Mouse (Mus musculus): ENCODE data around the gene Aicda. TPM values are rescaled to one million over a fixed set of nuclear protein-coding genes. Genes with fewer than 3 reads are reported as not detected.

The Aicda gene
- polyA plus RNA-seq, 1 experiment from 2014 or later, result 0.20 TPM

GRCm38 (mm10) chr6:122591027-122591758 lies 37.6 kb downstream of the Aicda start:
- H3K9ac ChIP-seq (replicated peaks; ENCODE audit: low read depth, low read length), result no peak overlapping the region

GRCm38 (mm10) chr6:122592905-122593304 lies 39.3 kb downstream of the Aicda start:
- H3K4me3 ChIP-seq (replicated peaks; ENCODE audit: low read length), result no peak overlapping the region
- 87% methylated on average over 2 of the region's 2 CpGs for WGBS

More at GRCm38 (mm10) chr6:122591027-122591758, 37.6 kb downstream of the Aicda start:
- Histone ChIP-seq H3K4me3 (replicated peaks; ENCODE audit: low read length) (no peak overlapping the region), H3K4me1 (replicated peaks; ENCODE audit: control insufficient read depth, insufficient read depth, low read length) (no peaks in the 10 kb centered on the region), H3K9me3 (ENCODE audit: control insufficient read depth, low read length) (no peaks in the 10 kb centered on the region), H3K27me3 (replicated peaks; ENCODE audit: control insufficient read depth, insufficient read depth, low read length) (no peaks in the 10 kb centered on the region), H3K36me3 (ENCODE audit: control insufficient read depth, insufficient read depth) (no peaks in the 10 kb centered on the region), H3K27ac (ENCODE audit: low read length) (no peak overlapping the region), H3K4me2 (ENCODE audit: low read length) (no peak overlapping the region)
- 90% methylated on average over 13 of the region's 13 CpGs for WGBS
- ATAC-seq, result no peak

GRCm38 (mm10) chr6:122595637-122596036 lies 42.0 kb downstream of the Aicda start:
- Histone ChIP-seq H3K27ac (ENCODE audit: low read length) (no peak overlapping the region), H3K4me3 (replicated peaks; ENCODE audit: low read length) (no peak overlapping the region), H3K4me1 (replicated peaks; ENCODE audit: control insufficient read depth, insufficient read depth, low read length) (no peaks in the 10 kb centered on the region), H3K36me3 (ENCODE audit: control insufficient read depth, insufficient read depth) (no peaks in the 10 kb centered on the region), H3K27me3 (replicated peaks; ENCODE audit: control insufficient read depth, insufficient read depth, low read length) (no peaks in the 10 kb centered on the region), H3K9ac (replicated peaks; ENCODE audit: low read depth, low read length) (no peak overlapping the region), H3K9me3 (ENCODE audit: control insufficient read depth, low read length) (no peaks in the 10 kb centered on the region), H3K4me2 (ENCODE audit: low read length) (no peak overlapping the region)
- WGBS, result 31% methylated on average over 7 of the region's 7 CpGs
- ATAC-seq, result peak; percentile 59; the same call in 1 of the 2 replicates

More at GRCm38 (mm10) chr6:122592905-122593304, 39.3 kb downstream of the Aicda start:
- Histone ChIP-seq H3K4me1 (replicated peaks; ENCODE audit: control insufficient read depth, insufficient read depth, low read length) (no peaks in the 10 kb centered on the region), H3K9ac (replicated peaks; ENCODE audit: low read depth, low read length) (no peak overlapping the region), H3K4me2 (ENCODE audit: low read length) (no peak overlapping the region), H3K27ac (ENCODE audit: low read length) (no peak overlapping the region), H3K9me3 (ENCODE audit: control insufficient read depth, low read length) (no peaks in the 10 kb centered on the region), H3K27me3 (replicated peaks; ENCODE audit: control insufficient read depth, insufficient read depth, low read length) (no peaks in the 10 kb centered on the region), H3K36me3 (ENCODE audit: control insufficient read depth, insufficient read depth) (no peaks in the 10 kb centered on the region)
- ATAC-seq, result no peak

- no peaks in the 10 kb centered on the region for H3K27me3 ChIP-seq (replicated peaks; ENCODE audit: control insufficient read depth, insufficient read depth, low read length)
- no peak overlapping the region for H3K27ac ChIP-seq (ENCODE audit: low read length)
- no peaks in the 10 kb centered on the region for H3K4me1 ChIP-seq (replicated peaks; ENCODE audit: control insufficient read depth, insufficient read depth, low read length)
- WGBS, result 94% methylated on average over 7 of the region's 7 CpGs
- H3K9me3 ChIP-seq (ENCODE audit: control insufficient read depth, low read length), result no peaks in the 10 kb centered on the region
- no peaks in the 10 kb centered on the region for H3K36me3 ChIP-seq (ENCODE audit: control insufficient read depth, insufficient read depth)
- no peak for ATAC-seq
- H3K9ac ChIP-seq (replicated peaks; ENCODE audit: low read depth, low read length), result no peak overlapping the region
- H3K4me2 ChIP-seq (ENCODE audit: low read length), result no peak overlapping the region
- H3K4me3 ChIP-seq (replicated peaks; ENCODE audit: low read length), result no peak overlapping the region
Measured at GRCm38 (mm10) chr6:122596608-122597007, 43.0 kb downstream of the Aicda start.

- H3K4me2 ChIP-seq (ENCODE audit: low read length), result no peak overlapping the region
- H3K4me3 ChIP-seq (replicated peaks; ENCODE audit: low read length), result no peak overlapping the region
- H3K27ac ChIP-seq (ENCODE audit: low read length), result no peak overlapping the region
- no peak for ATAC-seq
- H3K36me3 ChIP-seq (ENCODE audit: control insufficient read depth, insufficient read depth), result no peaks in the 10 kb centered on the region
- peaks cover 6% of the 10 kb centered on the region; the same call in 1 of the 2 replicates for H3K4me1 ChIP-seq (replicated peaks; ENCODE audit: control insufficient read depth, insufficient read depth, low read length)
- 88% methylated on average over 4 of the region's 4 CpGs for WGBS
- H3K9me3 ChIP-seq (ENCODE audit: control insufficient read depth, low read length), result no peaks in the 10 kb centered on the region
- H3K9ac ChIP-seq (replicated peaks; ENCODE audit: low read depth, low read length), result no peak overlapping the region
- no peaks in the 10 kb centered on the region for H3K27me3 ChIP-seq (replicated peaks; ENCODE audit: control insufficient read depth, insufficient read depth, low read length)
Measured at GRCm38 (mm10) chr6:122598014-122598413, 44.4 kb downstream of the Aicda start.

GRCm38 (mm10) chr6:122598436-122598835 lies 44.8 kb downstream of the Aicda start:
- ATAC-seq, result peak; percentile 30; the same call in 1 of the 2 replicates
- H3K27me3 ChIP-seq (replicated peaks; ENCODE audit: control insufficient read depth, insufficient read depth, low read length), result no peaks in the 10 kb centered on the region
- no peak overlapping the region for H3K27ac ChIP-seq (ENCODE audit: low read length)
- H3K4me1 ChIP-seq (replicated peaks; ENCODE audit: control insufficient read depth, insufficient read depth, low read length), result peaks cover 6% of the 10 kb centered on the region; the same call in 1 of the 2 replicates
- no peak overlapping the region for H3K9ac ChIP-seq (replicated peaks; ENCODE audit: low read depth, low read length)
- WGBS, result 35% methylated on average over 6 of the region's 6 CpGs
- no peak overlapping the region for H3K4me3 ChIP-seq (replicated peaks; ENCODE audit: low read length)
- H3K9me3 ChIP-seq (ENCODE audit: control insufficient read depth, low read length), result no peaks in the 10 kb centered on the region
- H3K36me3 ChIP-seq (ENCODE audit: control insufficient read depth, insufficient read depth), result no peaks in the 10 kb centered on the region
- no peak overlapping the region for H3K4me2 ChIP-seq (ENCODE audit: low read length)

GRCm38 (mm10) chr6:122599054-122599737 lies 45.6 kb downstream of the Aicda start:
- H3K36me3 ChIP-seq (ENCODE audit: control insufficient read depth, insufficient read depth), result no peaks in the 10 kb centered on the region
- peaks cover 6% of the 10 kb centered on the region; the same call in 1 of the 2 replicates for H3K4me1 ChIP-seq (replicated peaks; ENCODE audit: control insufficient read depth, insufficient read depth, low read length)
- H3K4me3 ChIP-seq (replicated peaks; ENCODE audit: low read length), result no peak overlapping the region
- H3K27me3 ChIP-seq (replicated peaks; ENCODE audit: control insufficient read depth, insufficient read depth, low read length), result no peaks in the 10 kb centered on the region
- no peaks in the 10 kb centered on the region for H3K9me3 ChIP-seq (ENCODE audit: control insufficient read depth, low read length)
- no peak overlapping the region for H3K4me2 ChIP-seq (ENCODE audit: low read length)
- 88% methylated on average over 9 of the region's 9 CpGs for WGBS
- H3K9ac ChIP-seq (replicated peaks; ENCODE audit: low read depth, low read length), result no peak overlapping the region
- no peak for ATAC-seq
- H3K27ac ChIP-seq (ENCODE audit: low read length), result no peak overlapping the region

GRCm38 (mm10) chr6:122600066-122600646 lies 46.6 kb downstream of the Aicda start:
- Histone ChIP-seq H3K27me3 (replicated peaks; ENCODE audit: control insufficient read depth, insufficient read depth, low read length) (no peaks in the 10 kb centered on the region), H3K4me1 (replicated peaks; ENCODE audit: control insufficient read depth, insufficient read depth, low read length) (peaks cover 6% of the 10 kb centered on the region; the same call in 1 of the 2 replicates), H3K27ac (ENCODE audit: low read length) (no peak overlapping the region), H3K4me2 (ENCODE audit: low read length) (no peak overlapping the region), H3K9me3 (ENCODE audit: control insufficient read depth, low read length) (no peaks in the 10 kb centered on the region), H3K36me3 (ENCODE audit: control insufficient read depth, insufficient read depth) (no peaks in the 10 kb centered on the region), H3K4me3 (replicated peaks; ENCODE audit: low read length) (no peak overlapping the region), H3K9ac (replicated peaks; ENCODE audit: low read depth, low read length) (no peak overlapping the region)
- no peak for ATAC-seq
- 57% methylated on average over 7 of the region's 7 CpGs for WGBS

- ATAC-seq, result no peak
- WGBS, result 92% methylated on average over 4 of the region's 4 CpGs
- Histone ChIP-seq H3K36me3 (ENCODE audit: control insufficient read depth, insufficient read depth) (no peaks in the 10 kb centered on the region), H3K27ac (ENCODE audit: low read length) (no peak overlapping the region), H3K4me1 (replicated peaks; ENCODE audit: control insufficient read depth, insufficient read depth, low read length) (peaks cover 6% of the 10 kb centered on the region; the same call in 1 of the 2 replicates), H3K4me3 (replicated peaks; ENCODE audit: low read length) (no peak overlapping the region), H3K4me2 (ENCODE audit: low read length) (no peak overlapping the region), H3K27me3 (replicated peaks; ENCODE audit: control insufficient read depth, insufficient read depth, low read length) (no peaks in the 10 kb centered on the region), H3K9me3 (ENCODE audit: control insufficient read depth, low read length) (no peaks in the 10 kb centered on the region), H3K9ac (replicated peaks; ENCODE audit: low read depth, low read length) (no peak overlapping the region)
Measured at GRCm38 (mm10) chr6:122601031-122601430, 47.4 kb downstream of the Aicda start.

Measured in forebrain, embryonic 16.5 days (tissue).